Mouse (Mus musculus): ENCODE results near the gene Ccdc177.

The Ccdc177 gene

GRCm38 (mm10) chr12:80785005-80785404 is 24.5 kb upstream of the Ccdc177 start:
- no peak for DNase-seq (ENCODE audit: low read depth, low spot score)

- no peak for DNase-seq (ENCODE audit: low read depth, low spot score)
Measured at GRCm38 (mm10) chr12:80783889-80784288, 23.4 kb upstream of the Ccdc177 start.

GRCm38 (mm10) chr12:80782892-80783291 is 22.4 kb upstream of the Ccdc177 start:
- no peak for DNase-seq (ENCODE audit: low read depth, low spot score)

GRCm38 (mm10) chr12:80782190-80782589 is 21.7 kb upstream of the Ccdc177 start:
- DNase-seq (ENCODE audit: low read depth, low spot score): no peak

- DNase-seq (ENCODE audit: low read depth, low spot score): no peak
Measured at GRCm38 (mm10) chr12:80779760-80780159, 19.3 kb upstream of the Ccdc177 start.

- DNase-seq (ENCODE audit: low read depth, low spot score): no peak
Measured at GRCm38 (mm10) chr12:80778188-80778936, 17.9 kb upstream of the Ccdc177 start.

- DNase-seq (ENCODE audit: low read depth, low spot score): no peak
Measured at GRCm38 (mm10) chr12:80776046-80776634, 15.7 kb upstream of the Ccdc177 start.

- no peak for DNase-seq (ENCODE audit: low read depth, low spot score)
Measured at GRCm38 (mm10) chr12:80774786-80775185, 14.3 kb upstream of the Ccdc177 start.

- DNase-seq (ENCODE audit: low read depth, low spot score): no peak
Measured at GRCm38 (mm10) chr12:80769697-80770096, 9.2 kb upstream of the Ccdc177 start.

GRCm38 (mm10) chr12:80764116-80764515 is 3.6 kb upstream of the Ccdc177 start:
- DNase-seq (ENCODE audit: low read depth, low spot score): no peak

GRCm38 (mm10) chr12:80762982-80763381 is 2.5 kb upstream of the Ccdc177 start:
- no peak for DNase-seq (ENCODE audit: low read depth, low spot score)

- DNase-seq (ENCODE audit: low read depth, low spot score): peak; percentile 27
Measured at GRCm38 (mm10) chr12:80759713-80760395, 633 bp downstream of the Ccdc177 start.

GRCm38 (mm10) chr12:80759387-80759712 is 1.1 kb downstream of the Ccdc177 start:
- DNase-seq (ENCODE audit: low read depth, low spot score): no peak

GRCm38 (mm10) chr12:80758559-80759386 is 1.7 kb downstream of the Ccdc177 start:
- DNase-seq (ENCODE audit: low read depth, low spot score): no peak

GRCm38 (mm10) chr12:80757751-80758558 is 2.5 kb downstream of the Ccdc177 start:
- DNase-seq (ENCODE audit: low read depth, low spot score): no peak

- peak; percentile 38 for DNase-seq (ENCODE audit: low read depth, low spot score)
Measured at GRCm38 (mm10) chr12:80751556-80751955, 8.9 kb downstream of the Ccdc177 start.

- DNase-seq (ENCODE audit: low read depth, low spot score): no peak
Measured at GRCm38 (mm10) chr12:80746031-80746813, 14.3 kb downstream of the Ccdc177 start.

GRCm38 (mm10) chr12:80744614-80745013 is 15.9 kb downstream of the Ccdc177 start:
- no peak for DNase-seq (ENCODE audit: low read depth, low spot score)

- DNase-seq (ENCODE audit: low read depth, low spot score): no peak
Measured at GRCm38 (mm10) chr12:80739482-80739881, 21.0 kb downstream of the Ccdc177 start.

- no peak for DNase-seq (ENCODE audit: low read depth, low spot score)
Measured at GRCm38 (mm10) chr12:80737283-80737600, 23.2 kb downstream of the Ccdc177 start.
